Mouse (Mus musculus) neural tube, embryonic 12.5 days (tissue): ENCODE measurements around the gene Zfp981. TPM values are rescaled to one million over a fixed set of nuclear protein-coding genes. Genes with fewer than 3 reads are reported as not detected.
"Not testable (repeated sequence)": the region's sequence is repeated elsewhere in the genome, so short reads cannot be mapped to it uniquely, and the experiment has no call there.

Source experiments
- ATAC-seq: fragments of 200-750 bp; cut with Nextera tagmentation; 2 replicates; pipeline ENCODE4 v1.8.0; 2017; ENCODE audit warnings: low read depth, mild to moderate bottlenecking, moderate TSS enrichment, moderate library complexity; ENCODE audit not compliant: low FRiP score
- H3K27ac ChIP-seq: fragments of 300-500 bp; sonication (generic); 2 replicates; pipeline ENCODE4 v1.5.1; 2016
- H3K27me3 ChIP-seq: fragments of 300-500 bp; sonication (generic); replicated peaks from 2 replicates; pipeline ENCODE4 v1.6.1; 2016; ENCODE audit warnings: mild to moderate bottlenecking
- H3K36me3 ChIP-seq: fragments of 300-500 bp; sonication (generic); 2 replicates; pipeline ENCODE4 v1.6.1; 2016; ENCODE audit warnings: mild to moderate bottlenecking
- H3K4me1 ChIP-seq: fragments of 300-500 bp; sonication (generic); 2 replicates; pipeline ENCODE4 v1.6.1; 2016
- H3K4me2 ChIP-seq: fragments of 300-500 bp; sonication (generic); replicated peaks from 2 replicates; pipeline ENCODE4 v1.6.1; 2016; ENCODE audit warnings: mild to moderate bottlenecking
- H3K4me3 ChIP-seq: fragments of 300-500 bp; sonication (generic); 2 replicates; pipeline ENCODE4 v1.5.1; 2016
- H3K9ac ChIP-seq: fragments of 300-500 bp; sonication (generic); 2 replicates; pipeline ENCODE4 v1.6.1; 2016; ENCODE audit warnings: mild to moderate bottlenecking
- H3K9me3 ChIP-seq: fragments of 300-500 bp; sonication (generic); 2 replicates; pipeline ENCODE4 v1.6.1; 2016; ENCODE audit warnings: mild to moderate bottlenecking
- WGBS: fragments of 180-500 bp; shearing (Covaris S2); methylation state at CpG from one replicate; pipeline ENCODE4 v1.1.7; 2016; 5-methylcytosine and 5-hydroxymethylcytosine counted together
- polyA plus RNA-seq: library from polyadenylated mRNA; unstranded; fragments of >200 nt; fragmentation: Nextera tagmentation; extraction: Ambion mirVana; gene quantifications from 2 replicates; pipeline ENCODE4 v1.2.1, GENCODE M21; 2016

Zfp981 gene
- polyA plus RNA-seq, 1 experiment from 2014 or later = 0.19 TPM

GRCm38 (mm10) chr4:146491993-146492392, 9.8 kb upstream of the Zfp981 start:
- H3K9me3 ChIP-seq = peaks cover 58% of the 10 kb centered on the region
- not testable (repeated sequence) for H3K27ac ChIP-seq, H3K4me1 ChIP-seq, H3K4me2 ChIP-seq, H3K36me3 ChIP-seq, H3K27me3 ChIP-seq, H3K4me3 ChIP-seq, H3K9ac ChIP-seq
- WGBS = 82% methylated on average over 1 of the region's 1 CpGs
- ATAC-seq = 0 out of 2 replicates have a peak, but pooled peaks have one; percentile 10

DNA sequence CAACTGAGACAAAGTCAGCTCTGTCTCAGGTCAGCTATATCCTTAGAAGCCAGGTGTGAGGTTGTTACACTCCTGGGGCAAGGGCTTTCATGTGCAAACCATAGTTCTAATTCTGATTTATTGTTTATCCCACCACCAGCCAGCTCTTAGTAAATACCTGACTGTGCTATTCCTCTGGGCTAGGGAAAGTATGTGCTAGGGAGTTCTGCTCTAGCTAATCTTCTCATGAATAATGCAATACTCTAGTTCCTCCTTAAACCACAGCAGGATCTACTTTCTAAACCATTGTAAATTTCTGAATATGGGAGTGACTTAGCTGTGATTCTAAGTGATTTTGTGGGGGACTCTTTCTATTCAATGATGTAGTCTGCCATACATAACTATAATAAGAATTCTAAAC, 9.4 kb upstream of the Zfp981 start:
- no peak for ATAC-seq
- Histone ChIP-seq H3K36me3 (no peaks in the 10 kb centered on the region), H3K4me3 (no peak overlapping the region), H3K9ac (no peak overlapping the region), H3K4me2 (no peak overlapping the region), H3K4me1 (no peaks in the 10 kb centered on the region), H3K27ac (no peak overlapping the region), H3K9me3 (peaks cover 61% of the 10 kb centered on the region), H3K27me3 (no peaks in the 10 kb centered on the region)

DNA sequence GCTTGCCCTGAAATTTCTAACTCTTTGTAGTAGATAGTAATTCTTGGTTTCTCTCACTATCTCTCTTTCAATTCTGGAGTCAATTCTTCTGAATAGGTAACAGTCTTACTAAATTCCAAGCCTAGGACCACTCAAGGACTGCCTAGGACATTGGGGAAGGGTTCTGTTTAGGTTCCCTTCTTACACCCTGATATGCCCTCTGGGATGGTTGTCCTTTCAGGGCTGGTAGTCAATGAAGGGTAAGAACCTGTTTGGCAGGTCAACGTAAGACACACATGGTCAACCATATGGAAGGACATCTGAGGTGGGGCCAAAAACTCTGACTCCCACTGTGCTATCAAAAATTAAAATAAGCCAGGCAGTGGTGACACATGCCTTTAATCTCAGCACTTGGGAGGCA, 9.0 kb upstream of the Zfp981 start:
- Histone ChIP-seq H3K4me1 (no peaks in the 10 kb centered on the region), H3K4me3 (no peak overlapping the region), H3K9ac (no peak overlapping the region), H3K27me3 (no peaks in the 10 kb centered on the region), H3K27ac (no peak overlapping the region), H3K4me2 (no peak overlapping the region), H3K36me3 (no peaks in the 10 kb centered on the region), H3K9me3 (peaks cover 65% of the 10 kb centered on the region)
- WGBS = 44% methylated on average over 1 of the region's 1 CpGs
- no peak for ATAC-seq

DNA sequence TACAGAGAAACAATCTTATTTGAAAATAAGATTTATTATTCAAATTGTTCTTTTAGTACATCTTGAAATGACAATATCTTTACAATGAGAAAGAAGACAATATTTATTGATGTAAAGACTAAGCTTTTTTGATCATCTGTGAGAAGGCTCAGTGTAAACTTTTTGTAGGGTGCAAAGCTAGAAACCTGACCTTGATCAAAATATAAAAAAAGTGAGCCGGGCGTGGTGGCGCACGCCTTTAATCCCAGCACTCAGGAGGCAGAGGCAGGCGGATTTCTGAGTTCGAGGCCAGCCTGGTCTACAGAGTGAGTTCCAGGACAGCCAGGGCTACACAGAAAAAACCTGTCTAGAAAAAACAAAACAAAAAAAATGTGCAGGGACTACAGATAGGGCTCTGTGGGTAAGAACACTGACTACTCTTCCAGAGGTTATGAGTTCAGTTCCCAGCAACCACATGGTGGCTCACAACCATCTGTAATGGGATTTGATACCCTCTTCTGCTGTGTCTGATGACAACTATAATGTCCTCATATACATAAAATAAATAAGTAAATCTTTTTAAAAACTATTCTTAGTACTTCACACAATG, 8.4 kb upstream of the Zfp981 start:
- not testable (repeated sequence) for H3K4me3 ChIP-seq, H3K36me3 ChIP-seq, H3K9ac ChIP-seq, H3K4me1 ChIP-seq, H3K4me2 ChIP-seq, ATAC-seq, H3K27ac ChIP-seq, H3K27me3 ChIP-seq
- peaks cover 68% of the 10 kb centered on the region for H3K9me3 ChIP-seq
- 88% methylated on average over 6 of the region's 6 CpGs for WGBS

- H3K9me3 ChIP-seq = peaks cover 66% of the 10 kb centered on the region
- WGBS = 68% methylated on average over 4 of the region's 4 CpGs
- H3K9ac ChIP-seq = no peak overlapping the region
- H3K4me1 ChIP-seq = no peaks in the 10 kb centered on the region
- no peak overlapping the region for H3K4me2 ChIP-seq
- no peak for ATAC-seq
- H3K27ac ChIP-seq = no peak overlapping the region
- no peaks in the 10 kb centered on the region for H3K27me3 ChIP-seq
- H3K36me3 ChIP-seq = no peaks in the 10 kb centered on the region
- H3K4me3 ChIP-seq = no peak overlapping the region
These were observed 6.8 kb upstream of the Zfp981 start for GRCm38 (mm10) chr4:146494980-146495379.

- not testable (repeated sequence) for H3K9ac ChIP-seq, H3K4me3 ChIP-seq, H3K36me3 ChIP-seq, H3K27me3 ChIP-seq, H3K4me2 ChIP-seq, H3K27ac ChIP-seq, H3K4me1 ChIP-seq, ATAC-seq
- peaks cover 63% of the 10 kb centered on the region for H3K9me3 ChIP-seq
- 82% methylated on average over 9 of the region's 9 CpGs for WGBS
These were observed 4.0 kb upstream of the Zfp981 start for GRCm38 (mm10) chr4:146497695-146498275.

DNA sequence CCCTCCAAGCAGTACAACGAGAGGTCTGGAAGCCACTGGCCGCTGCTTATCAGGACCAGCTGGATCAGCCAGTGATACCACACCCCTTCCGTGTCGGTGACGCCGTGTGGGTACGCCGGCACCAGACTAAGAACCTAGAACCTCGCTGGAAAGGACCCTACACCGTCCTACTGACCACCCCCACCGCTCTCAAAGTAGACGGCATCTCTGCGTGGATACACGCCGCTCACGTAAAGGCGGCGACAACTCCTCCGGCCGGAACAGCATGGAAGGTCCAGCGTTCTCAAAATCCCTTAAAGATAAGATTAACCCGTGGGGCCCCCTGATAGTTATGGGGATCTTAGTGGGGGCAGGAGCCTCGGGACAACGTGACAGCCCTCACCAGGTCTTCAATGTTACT, 7.2 kb downstream of the Zfp981 start:
- H3K4me3 ChIP-seq, ATAC-seq, H3K27ac ChIP-seq, H3K36me3 ChIP-seq, H3K27me3 ChIP-seq, H3K4me1 ChIP-seq, H3K4me2 ChIP-seq, H3K9ac ChIP-seq: not testable (repeated sequence)
- peaks cover 16% of the 10 kb centered on the region for H3K9me3 ChIP-seq
- WGBS = 93% methylated on average over 23 of the region's 24 CpGs

GRCm38 (mm10) chr4:146511871-146512270, 10.0 kb downstream of the Zfp981 start:
- H3K27me3 ChIP-seq, H3K4me2 ChIP-seq, H3K4me1 ChIP-seq, H3K27ac ChIP-seq, H3K36me3 ChIP-seq, H3K9ac ChIP-seq, H3K4me3 ChIP-seq, ATAC-seq: not testable (repeated sequence)
- peaks cover 30% of the 10 kb centered on the region for H3K9me3 ChIP-seq

DNA sequence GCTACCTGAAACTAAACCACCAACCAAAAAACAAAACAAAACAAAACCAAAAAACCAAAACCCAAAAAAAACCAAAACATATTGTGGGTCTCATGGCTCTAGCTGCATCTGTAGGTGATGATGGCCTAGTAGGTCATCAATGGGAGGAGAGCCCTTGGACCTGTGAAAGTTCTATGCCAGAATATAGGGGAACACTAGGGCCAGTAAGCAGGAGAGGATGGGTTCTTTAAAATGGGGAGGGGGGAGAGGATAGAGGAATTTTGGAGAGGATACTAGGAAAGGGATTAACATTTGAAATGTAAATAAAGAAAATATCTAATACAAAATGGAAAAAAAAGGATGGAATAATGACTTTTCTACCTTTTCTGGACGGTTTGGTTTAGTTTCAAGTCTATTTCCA, 14.6 kb downstream of the Zfp981 start:
- H3K27ac ChIP-seq = no peak overlapping the region
- H3K36me3 ChIP-seq = no peaks in the 10 kb centered on the region
- no peak overlapping the region for H3K4me2 ChIP-seq
- H3K4me1 ChIP-seq = no peaks in the 10 kb centered on the region
- whole genome bisulfite sequencing = 71% methylated on average over 1 of the region's 1 CpGs
- H3K27me3 ChIP-seq = no peaks in the 10 kb centered on the region
- H3K9me3 ChIP-seq = peaks cover 62% of the 10 kb centered on the region
- H3K4me3 ChIP-seq = no peak overlapping the region
- no peak overlapping the region for H3K9ac ChIP-seq
- no peak for ATAC-seq

GRCm38 (mm10) chr4:146517150-146517549, 15.3 kb downstream of the Zfp981 start:
- 60% methylated on average over 2 of the region's 2 CpGs for WGBS

GRCm38 (mm10) chr4:146520723-146521122, 18.9 kb downstream of the Zfp981 start:
- H3K4me2 ChIP-seq = no peak overlapping the region
- no peak overlapping the region for H3K9ac ChIP-seq
- WGBS = 89% methylated on average over 2 of the region's 2 CpGs
- H3K9me3 ChIP-seq = peaks cover 78% of the 10 kb centered on the region
- no peak overlapping the region for H3K27ac ChIP-seq
- no peaks in the 10 kb centered on the region for H3K27me3 ChIP-seq
- no peaks in the 10 kb centered on the region for H3K36me3 ChIP-seq
- no peak overlapping the region for H3K4me3 ChIP-seq
- no peak for ATAC-seq
- H3K4me1 ChIP-seq = no peaks in the 10 kb centered on the region

More at GRCm38 (mm10) chr4:146517150-146517549, 15.3 kb downstream of the Zfp981 start:
- H3K27me3 ChIP-seq, H3K36me3 ChIP-seq, H3K4me1 ChIP-seq, ATAC-seq, H3K4me2 ChIP-seq, H3K4me3 ChIP-seq, H3K27ac ChIP-seq, H3K9ac ChIP-seq: not testable (repeated sequence)
- peaks cover 64% of the 10 kb centered on the region for H3K9me3 ChIP-seq

- H3K9me3 ChIP-seq = peaks cover 53% of the 10 kb centered on the region
- H3K36me3 ChIP-seq = no peaks in the 10 kb centered on the region
- no peak for ATAC-seq
These were observed 32.7 kb downstream of the Zfp981 start for GRCm38 (mm10) chr4:146534574-146534973.

DNA sequence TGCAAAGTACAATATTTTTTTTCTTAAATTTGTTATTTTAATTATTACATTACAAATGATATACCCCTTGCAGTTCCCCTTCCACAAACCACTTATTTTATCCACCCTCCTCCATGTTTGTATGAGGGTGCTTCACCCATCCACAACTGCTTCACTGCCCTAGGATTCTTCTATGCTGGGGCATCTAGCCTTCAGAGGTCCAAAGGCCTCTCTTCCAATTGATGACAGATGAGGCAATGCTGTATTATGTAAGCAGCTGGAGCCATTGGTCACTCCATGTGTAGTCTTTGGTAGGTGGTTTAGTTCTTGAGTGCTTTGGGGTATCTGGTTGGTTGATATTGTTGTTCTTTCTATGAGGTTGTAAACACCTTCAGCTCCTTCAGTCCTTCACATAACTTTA, 34.1 kb downstream of the Zfp981 start:
- H3K36me3 ChIP-seq = no peaks in the 10 kb centered on the region
- no peak overlapping the region for H3K27ac ChIP-seq
- ATAC-seq = no peak
- no peak overlapping the region for H3K4me3 ChIP-seq
- H3K9ac ChIP-seq = no peak overlapping the region
- H3K4me1 ChIP-seq = no peaks in the 10 kb centered on the region
- no peaks in the 10 kb centered on the region for H3K27me3 ChIP-seq
- H3K9me3 ChIP-seq = peaks cover 49% of the 10 kb centered on the region
- H3K4me2 ChIP-seq = no peak overlapping the region

More at GRCm38 (mm10) chr4:146534574-146534973, 32.7 kb downstream of the Zfp981 start:
- Histone ChIP-seq H3K9ac (no peak overlapping the region), H3K4me3 (no peak overlapping the region), H3K27ac (no peak overlapping the region), H3K27me3 (no peaks in the 10 kb centered on the region), H3K4me1 (no peaks in the 10 kb centered on the region), H3K4me2 (no peak overlapping the region)
- WGBS = 87% methylated on average over 4 of the region's 4 CpGs
